Mouse (Mus musculus) lung, embryonic 14.5 days (tissue): ENCODE results near the gene Gm7929. TPM values are rescaled to one million over a fixed set of nuclear protein-coding genes. Genes with fewer than 3 reads are reported as not detected.
"Not testable (repeated sequence)": the region's sequence is repeated elsewhere in the genome, so short reads cannot be mapped to it uniquely, and the experiment has no call there.

Source experiments
- ATAC-seq: fragments of 200-750 bp; cut with Nextera tagmentation; 2 replicates; pipeline ENCODE4 v1.8.0; 2017; ENCODE audit warnings: mild to moderate bottlenecking, moderate TSS enrichment, moderate library complexity; ENCODE audit not compliant: insufficient read depth
- DNase-seq: peaks from one replicate; pipeline ENCODE4 v3.0.0-alpha.2; 2015
- H3K27ac ChIP-seq: fragments of 300-500 bp; sonication (generic); 2 replicates; pipeline ENCODE4 v1.5.1; 2014; ENCODE audit warnings: low read depth, mild to moderate bottlenecking, moderate library complexity
- H3K27me3 ChIP-seq: fragments of 300-500 bp; sonication (generic); 2 replicates; pipeline ENCODE4 v1.6.1; 2014; ENCODE audit warnings: low read length, control low read depth; ENCODE audit not compliant: insufficient read depth
- H3K36me3 ChIP-seq: fragments of 300-500 bp; sonication (generic); 2 replicates; pipeline ENCODE4 v1.6.1; 2014; ENCODE audit warnings: control low read depth; ENCODE audit not compliant: insufficient read depth
- H3K4me1 ChIP-seq: fragments of 300-500 bp; sonication (generic); 2 replicates; pipeline ENCODE4 v1.6.1; 2014; ENCODE audit warnings: antibody characterized with exemption, control low read depth; ENCODE audit not compliant: insufficient read depth
- H3K4me2 ChIP-seq: fragments of 300-500 bp; sonication (generic); 2 replicates; pipeline ENCODE4 v1.6.1; 2014; ENCODE audit warnings: mild to moderate bottlenecking
- H3K4me3 ChIP-seq: fragments of 300-500 bp; sonication (generic); 2 replicates; pipeline ENCODE4 v1.5.1; 2014; ENCODE audit warnings: low read depth, low read length
- H3K9ac ChIP-seq: fragments of 300-500 bp; sonication (generic); 2 replicates; pipeline ENCODE4 v1.6.1; 2014
- H3K9me3 ChIP-seq: fragments of 300-500 bp; sonication (generic); 2 replicates; pipeline ENCODE4 v1.6.1; 2016; ENCODE audit warnings: low read depth, low read length, control low read depth
- WGBS: fragments of 180-500 bp; shearing (Covaris S2); extraction: QIAGEN DNeasy Blood & Tissue Kit; methylation state at CpG from one replicate; pipeline ENCODE4 v1.1.7; 2014; 5-methylcytosine and 5-hydroxymethylcytosine counted together
- polyA plus RNA-seq: library from polyadenylated mRNA; unstranded; fragments of >200 nt; fragmentation: Nextera tagmentation; extraction: Ambion mirVana; gene quantifications from 2 replicates; pipeline ENCODE4 v1.2.1, GENCODE M21; 2014

Gm7929 gene
- not detected in 2 replicates for polyA plus RNA-seq

DNA sequence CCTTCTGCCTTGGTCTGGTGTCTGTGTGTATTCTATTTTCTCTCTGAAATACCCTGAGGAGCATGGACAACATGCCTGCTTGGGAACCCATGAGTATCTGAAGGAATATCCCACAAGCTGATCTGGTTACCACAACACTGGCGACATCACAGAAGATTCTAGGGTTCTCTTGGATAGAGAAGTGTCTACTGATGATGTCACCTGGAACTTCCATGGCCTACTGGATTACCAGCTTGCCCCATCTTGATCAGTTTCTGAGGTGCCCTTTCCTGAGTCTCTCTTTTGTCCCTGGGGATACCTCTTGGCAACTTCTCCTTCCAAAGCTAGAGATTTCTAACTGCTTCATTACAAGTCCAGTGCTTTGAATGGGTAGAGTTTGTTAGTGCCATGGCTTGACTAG is at the start of gene Gm7929:
Gene Gm7929, minus strand, starts transcription at position 101 of the 400 bp plus-strand sequence.
- WGBS, result 57% methylated on average over 1 of the region's 1 CpGs
- H3K27me3 ChIP-seq, H3K4me3 ChIP-seq, H3K9me3 ChIP-seq, DNase-seq, ATAC-seq, H3K36me3 ChIP-seq, H3K4me1 ChIP-seq, H3K9ac ChIP-seq, H3K4me2 ChIP-seq, H3K27ac ChIP-seq: not testable (repeated sequence)

- not testable (repeated sequence) for H3K9ac ChIP-seq, H3K4me2 ChIP-seq, ATAC-seq, H3K27ac ChIP-seq, H3K4me1 ChIP-seq, DNase-seq, H3K36me3 ChIP-seq, H3K9me3 ChIP-seq, H3K4me3 ChIP-seq, H3K27me3 ChIP-seq
Observed at GRCm38 (mm10) chr14:41772341-41772740, 21.9 kb upstream of the Gm7929 start, which contains the start of gene Gm47189. Gm47189 (minus strand) TSS chr14:41772441.

GRCm38 (mm10) chr14:41755931-41756330 is 5.5 kb upstream of the Gm7929 start:
- H3K4me1 ChIP-seq, H3K27me3 ChIP-seq, H3K4me2 ChIP-seq, H3K36me3 ChIP-seq, H3K9ac ChIP-seq, H3K9me3 ChIP-seq, DNase-seq, ATAC-seq, H3K27ac ChIP-seq, H3K4me3 ChIP-seq: not testable (repeated sequence)
- 83% methylated on average over 2 of the region's 3 CpGs for WGBS

- WGBS, result 68% methylated on average over 17 of the region's 17 CpGs
Observed at GRCm38 (mm10) chr14:41723437-41723836, 27.0 kb downstream of the Gm7929 start.

GRCm38 (mm10) chr14:41717180-41717579 is 33.2 kb downstream of the Gm7929 start:
- H3K27me3 ChIP-seq, H3K4me1 ChIP-seq, H3K9me3 ChIP-seq, DNase-seq, ATAC-seq, H3K27ac ChIP-seq, H3K36me3 ChIP-seq, H3K4me2 ChIP-seq, H3K9ac ChIP-seq, H3K4me3 ChIP-seq: not testable (repeated sequence)
- 72% methylated on average over 1 of the region's 1 CpGs for WGBS

More at GRCm38 (mm10) chr14:41723437-41723836, 27.0 kb downstream of the Gm7929 start:
- H3K27me3 ChIP-seq, H3K4me3 ChIP-seq, H3K4me1 ChIP-seq, H3K9ac ChIP-seq, H3K36me3 ChIP-seq, ATAC-seq, H3K27ac ChIP-seq, H3K9me3 ChIP-seq, H3K4me2 ChIP-seq, DNase-seq: not testable (repeated sequence)

GRCm38 (mm10) chr14:41701785-41702184 is 48.6 kb downstream of the Gm7929 start, which contains the start of gene Gm8068:
Gm8068 (minus strand) TSS chr14:41701885.
- H3K9me3 ChIP-seq, DNase-seq, H3K27ac ChIP-seq, H3K4me3 ChIP-seq, H3K4me1 ChIP-seq, ATAC-seq, H3K9ac ChIP-seq, H3K36me3 ChIP-seq, H3K4me2 ChIP-seq, H3K27me3 ChIP-seq: not testable (repeated sequence)
- no CpG with 5 or more reads among the region's 3 CpGs for WGBS

Other genes starting within 250 kb of the Gm7929 start
- gene Gm7970, start 195.0 kb downstream of the Gm7929 start, polyA plus RNA-seq, result not detected in 2 replicates
- not detected in 2 replicates for gene 1700049E17Rik2, start 177.4 kb downstream of the Gm7929 start, polyA plus RNA-seq
- not detected in 2 replicates for gene Gm3072, start 126.0 kb downstream of the Gm7929 start, polyA plus RNA-seq
- gene Gm3676, start 104.1 kb downstream of the Gm7929 start, polyA plus RNA-seq, result not detected in 2 replicates
- not detected in 2 replicates for gene Gm8068, start 48.7 kb downstream of the Gm7929 start, polyA plus RNA-seq
- gene Gm47189, start 21.8 kb upstream of the Gm7929 start, polyA plus RNA-seq, result not detected in 2 replicates
- gene Gm7980, start 156.7 kb upstream of the Gm7929 start, polyA plus RNA-seq, result not detected in 2 replicates
- not detected in 2 replicates for gene 1700049E17Rik1, start 174.3 kb upstream of the Gm7929 start, polyA plus RNA-seq
- gene 1700024B05Rik, start 193.4 kb upstream of the Gm7929 start, polyA plus RNA-seq, result not detected in 2 replicates
- not detected in 2 replicates for gene Gm6401, start 217.3 kb upstream of the Gm7929 start, polyA plus RNA-seq
- gene Gm3543, start 232.7 kb upstream of the Gm7929 start, polyA plus RNA-seq, result not detected in 2 replicates